Mouse (Mus musculus) hindbrain, embryonic 15.5 days (tissue): Measurements from ENCODE around the gene Snapin. TPM values are rescaled to one million over a fixed set of nuclear protein-coding genes. Genes with fewer than 3 reads are reported as not detected.

Source experiments
- ATAC-seq: fragments of 200-750 bp; cut with Nextera tagmentation; 2 replicates; pipeline ENCODE4 v1.8.0; 2017; ENCODE audit warnings: low read depth, moderate number of reproducible peaks, moderate TSS enrichment; ENCODE audit not compliant: low FRiP score
- H3K27ac ChIP-seq: fragments of 300-500 bp; sonication (generic); replicated peaks from 2 replicates; pipeline ENCODE4 v1.5.1; 2015; ENCODE audit warnings: mild to moderate bottlenecking, inconsistent platforms
- H3K27me3 ChIP-seq: fragments of 300-500 bp; sonication (generic); 2 replicates; pipeline ENCODE4 v1.6.1; 2015; ENCODE audit warnings: control low read depth, inconsistent platforms
- H3K36me3 ChIP-seq: fragments of 300-500 bp; sonication (generic); 2 replicates; pipeline ENCODE4 v1.6.1; 2015; ENCODE audit warnings: control low read depth, inconsistent platforms
- H3K4me1 ChIP-seq: fragments of 300-500 bp; sonication (generic); replicated peaks from 2 replicates; pipeline ENCODE4 v1.6.1; 2015; ENCODE audit warnings: control low read depth, inconsistent platforms
- H3K4me2 ChIP-seq: fragments of 300-500 bp; sonication (generic); 2 replicates; pipeline ENCODE4 v1.6.1; 2015; ENCODE audit warnings: moderate library complexity, mild to moderate bottlenecking, inconsistent platforms
- H3K4me3 ChIP-seq: fragments of 300-500 bp; sonication (generic); 2 replicates; pipeline ENCODE4 v1.5.1; 2015; ENCODE audit warnings: mild to moderate bottlenecking, inconsistent platforms
- H3K9ac ChIP-seq: fragments of 300-500 bp; sonication (generic); 2 replicates; pipeline ENCODE4 v1.6.1; 2015; ENCODE audit warnings: inconsistent platforms
- H3K9me3 ChIP-seq: fragments of 300-500 bp; sonication (generic); 2 replicates; pipeline ENCODE4 v1.6.1; 2016; ENCODE audit warnings: control low read depth, inconsistent platforms
- WGBS: fragments of 180-500 bp; shearing (Covaris S2); methylation state at CpG from one replicate; pipeline ENCODE4 v1.1.7; 2015; 5-methylcytosine and 5-hydroxymethylcytosine counted together
- polyA plus RNA-seq: library from polyadenylated mRNA; unstranded; fragments of >200 nt; fragmentation: Nextera tagmentation; extraction: Ambion mirVana; gene quantifications from 2 replicates; pipeline ENCODE4 v1.2.1, GENCODE M21; 2015

Snapin gene
- polyA plus RNA-seq, 1 experiment from 2014 or later = 90.1 TPM

- Histone ChIP-seq H3K36me3 (no peaks in the 10 kb centered on the region), H3K4me2 (peak overlapping the region; percentile 67), H3K27me3 (peaks cover 33% of the 10 kb centered on the region), H3K9ac (peak overlapping the region; percentile 30; the same call in 1 of the 2 replicates), H3K4me3 (peak overlapping the region; percentile 34), H3K9me3 (no peaks in the 10 kb centered on the region), H3K27ac (no peak overlapping the region), H3K4me1 (peaks cover 14% of the 10 kb centered on the region)
- under 1% methylated on average over 10 of the region's 10 CpGs for whole genome bisulfite sequencing
- 0 out of 2 replicates have a peak, but pooled peaks have one; percentile 39 for ATAC-seq
Measured at GRCm38 (mm10) chr3:90514691-90515090, 23.9 kb upstream of the Snapin start.

GRCm38 (mm10) chr3:90513796-90514590, 23.2 kb upstream of the Snapin start, which contains the start of the genes S100a1 and S100a13:
TSS of gene S100a1 (minus strand) at chr3:90514392.
TSS of gene S100a13 (plus strand) at chr3:90514435.
- Histone ChIP-seq H3K9ac (peak within 1 kb of the TSS; percentile 30; the same call in 1 of the 2 replicates), H3K4me1 (peaks cover 14% of the 10 kb centered on the region), H3K36me3 (no peaks in the 10 kb centered on the region), H3K4me2 (peak within 1 kb of the TSS; percentile 67), H3K27ac (no peak within 1 kb of the TSS), H3K9me3 (no peaks in the 10 kb centered on the region), H3K27me3 (peaks cover 33% of the 10 kb centered on the region), H3K4me3 (peak within 1 kb of the TSS; percentile 34)
- ATAC-seq = no peak
- 4% methylated on average over 25 of the region's 25 CpGs for WGBS

- H3K36me3 ChIP-seq = no peaks in the 10 kb centered on the region
- 82% methylated on average over 9 of the region's 9 CpGs for WGBS
- H3K4me3 ChIP-seq = no peak overlapping the region
- no peaks in the 10 kb centered on the region for H3K9me3 ChIP-seq
- H3K4me1 ChIP-seq = peaks cover 17% of the 10 kb centered on the region
- H3K27me3 ChIP-seq = peaks cover 33% of the 10 kb centered on the region
- no peak for ATAC-seq
- H3K4me2 ChIP-seq = no peak overlapping the region
- H3K27ac ChIP-seq = no peak overlapping the region
- H3K9ac ChIP-seq = no peak overlapping the region
Measured at GRCm38 (mm10) chr3:90512948-90513642, 22.3 kb upstream of the Snapin start.

- Histone ChIP-seq H3K4me2 (no peak overlapping the region), H3K4me1 (peaks cover 25% of the 10 kb centered on the region), H3K36me3 (0 out of 2 replicates have a peak, but pooled peaks cover under 1% of the 10 kb centered on the region), H3K9me3 (no peaks in the 10 kb centered on the region), H3K27ac (no peak overlapping the region), H3K4me3 (no peak overlapping the region), H3K9ac (no peak overlapping the region), H3K27me3 (peaks cover 33% of the 10 kb centered on the region)
- ATAC-seq = no peak
- WGBS = 91% methylated on average over 5 of the region's 5 CpGs
Measured at GRCm38 (mm10) chr3:90512276-90512675, 21.4 kb upstream of the Snapin start.

- H3K27me3 ChIP-seq = peaks cover 22% of the 10 kb centered on the region
- WGBS = 11% methylated on average over 2 of the region's 2 CpGs
Measured at GRCm38 (mm10) chr3:90509747-90510123, 18.9 kb upstream of the Snapin start.

GRCm38 (mm10) chr3:90508950-90509746, 18.3 kb upstream of the Snapin start, which contains the start of gene Chtop:
TSS of gene Chtop (minus strand) at chr3:90509498.
- peak within 1 kb of the TSS; percentile 98 for H3K9ac ChIP-seq
- H3K27ac ChIP-seq = peak within 1 kb of the TSS; percentile 98
- peaks cover 19% of the 10 kb centered on the region for H3K27me3 ChIP-seq
- no peaks in the 10 kb centered on the region for H3K9me3 ChIP-seq
- H3K4me1 ChIP-seq = peaks cover 32% of the 10 kb centered on the region
- WGBS = under 1% methylated on average over 62 of the region's 66 CpGs
- peaks cover 29% of the 10 kb centered on the region for H3K36me3 ChIP-seq
- ATAC-seq = peak; percentile 93
- H3K4me2 ChIP-seq = peak within 1 kb of the TSS; percentile 73
- H3K4me3 ChIP-seq = peak within 1 kb of the TSS; percentile 96

More at GRCm38 (mm10) chr3:90509747-90510123, 18.9 kb upstream of the Snapin start:
- H3K9me3 ChIP-seq = no peaks in the 10 kb centered on the region
- H3K4me1 ChIP-seq = peaks cover 33% of the 10 kb centered on the region
- peak; percentile 13; the same call in 1 of the 2 replicates for ATAC-seq
- H3K36me3 ChIP-seq = peaks cover 24% of the 10 kb centered on the region
- peak overlapping the region; percentile 49 for H3K4me2 ChIP-seq
- peak overlapping the region; percentile 69 for H3K27ac ChIP-seq
- peak overlapping the region; percentile 96 for H3K4me3 ChIP-seq
- no peak overlapping the region for H3K9ac ChIP-seq

GRCm38 (mm10) chr3:90508287-90508949, 17.6 kb upstream of the Snapin start:
- peak overlapping the region; percentile 73 for H3K4me2 ChIP-seq
- no peaks in the 10 kb centered on the region for H3K9me3 ChIP-seq
- H3K4me3 ChIP-seq = peak overlapping the region; percentile 96
- peak overlapping the region; percentile 98 for H3K27ac ChIP-seq
- no peak for ATAC-seq
- peaks cover 36% of the 10 kb centered on the region for H3K36me3 ChIP-seq
- peaks cover 11% of the 10 kb centered on the region for H3K27me3 ChIP-seq
- peak overlapping the region; percentile 98 for H3K9ac ChIP-seq
- WGBS = 2% methylated on average over 20 of the region's 20 CpGs
- peaks cover 32% of the 10 kb centered on the region for H3K4me1 ChIP-seq

- no peak overlapping the region for H3K4me3 ChIP-seq
- peaks cover 54% of the 10 kb centered on the region for H3K36me3 ChIP-seq
- H3K27me3 ChIP-seq = no peaks in the 10 kb centered on the region
- no peak for ATAC-seq
- H3K9me3 ChIP-seq = no peaks in the 10 kb centered on the region
- no peak overlapping the region for H3K27ac ChIP-seq
- H3K9ac ChIP-seq = no peak overlapping the region
- 90% methylated on average over 3 of the region's 3 CpGs for WGBS
- H3K4me1 ChIP-seq = peaks cover 32% of the 10 kb centered on the region
- H3K4me2 ChIP-seq = no peak overlapping the region
Measured at GRCm38 (mm10) chr3:90506362-90506761, 15.5 kb upstream of the Snapin start.

- no peak for ATAC-seq
- Histone ChIP-seq H3K4me2 (no peak overlapping the region), H3K36me3 (peaks cover 61% of the 10 kb centered on the region), H3K27ac (no peak overlapping the region), H3K4me3 (no peak overlapping the region), H3K4me1 (peaks cover 32% of the 10 kb centered on the region), H3K9ac (no peak overlapping the region), H3K9me3 (no peaks in the 10 kb centered on the region), H3K27me3 (no peaks in the 10 kb centered on the region)
- WGBS = 97% methylated on average over 5 of the region's 5 CpGs
Measured at GRCm38 (mm10) chr3:90505216-90505615, 14.4 kb upstream of the Snapin start.

- Histone ChIP-seq H3K36me3 (peaks cover 77% of the 10 kb centered on the region), H3K4me2 (no peak overlapping the region), H3K27me3 (no peaks in the 10 kb centered on the region), H3K4me3 (no peak overlapping the region), H3K27ac (no peak overlapping the region), H3K9me3 (no peaks in the 10 kb centered on the region), H3K9ac (no peak overlapping the region), H3K4me1 (peaks cover 32% of the 10 kb centered on the region)
- ATAC-seq = no peak
- WGBS = 91% methylated on average over 4 of the region's 4 CpGs
Measured at GRCm38 (mm10) chr3:90503444-90503843, 12.6 kb upstream of the Snapin start.

- Histone ChIP-seq H3K27me3 (no peaks in the 10 kb centered on the region), H3K36me3 (peaks cover 60% of the 10 kb centered on the region)
- ATAC-seq = no peak
Measured at GRCm38 (mm10) chr3:90497597-90497996, 6.8 kb upstream of the Snapin start.

More at GRCm38 (mm10) chr3:90497597-90497996, 6.8 kb upstream of the Snapin start:
- no peak overlapping the region for H3K27ac ChIP-seq
- H3K9me3 ChIP-seq = no peaks in the 10 kb centered on the region
- no peak overlapping the region for H3K4me3 ChIP-seq
- no peak overlapping the region for H3K9ac ChIP-seq
- H3K4me2 ChIP-seq = no peak overlapping the region
- no peaks in the 10 kb centered on the region for H3K4me1 ChIP-seq
